Mouse (Mus musculus) kidney, embryonic 14.5 days (tissue): ENCODE measurements around the gene Bnip2. TPM values are rescaled to one million over a fixed set of nuclear protein-coding genes. Genes with fewer than 3 reads are reported as not detected.
"Not testable (repeated sequence)": the region's sequence is repeated elsewhere in the genome, so short reads cannot be mapped to it uniquely, and the experiment has no call there.

Experiments used
- ATAC-seq: fragments of 200-750 bp; cut with Nextera tagmentation; 2 replicates; pipeline ENCODE4 v1.8.0; 2017; ENCODE audit warnings: moderate number of reproducible peaks, mild to moderate bottlenecking, moderate TSS enrichment, moderate library complexity; ENCODE audit not compliant: low FRiP score, low TSS enrichment
- H3K27ac ChIP-seq: fragments of 300-500 bp; sonication (generic); 2 replicates; pipeline ENCODE4 v1.5.1; 2014; ENCODE audit warnings: low read depth, mild to moderate bottlenecking, low read length, moderate library complexity, mixed read lengths
- H3K27me3 ChIP-seq: fragments of 300-500 bp; sonication (generic); 2 replicates; pipeline ENCODE4 v1.6.1; 2014; ENCODE audit warnings: mild to moderate bottlenecking, low read length; ENCODE audit not compliant: control insufficient read depth, insufficient read depth
- H3K36me3 ChIP-seq: fragments of 300-500 bp; sonication (generic); 2 replicates; pipeline ENCODE4 v1.6.1; 2014; ENCODE audit warnings: low read length, mixed read lengths; ENCODE audit not compliant: control insufficient read depth, insufficient read depth
- H3K4me1 ChIP-seq: fragments of 300-500 bp; sonication (generic); 2 replicates; pipeline ENCODE4 v1.6.1; 2014; ENCODE audit warnings: low read length, mixed read lengths; ENCODE audit not compliant: control insufficient read depth, insufficient read depth
- H3K4me2 ChIP-seq: fragments of 300-500 bp; sonication (generic); replicated peaks from 2 replicates; pipeline ENCODE4 v1.6.1; 2014; ENCODE audit warnings: low read depth, mild to moderate bottlenecking, low read length
- H3K4me3 ChIP-seq: fragments of 300-500 bp; sonication (generic); 2 replicates; pipeline ENCODE4 v1.5.1; 2014; ENCODE audit warnings: mild to moderate bottlenecking, low read length
- H3K9ac ChIP-seq: fragments of 300-500 bp; sonication (generic); 2 replicates; pipeline ENCODE4 v1.6.1; 2014; ENCODE audit warnings: low read depth, mild to moderate bottlenecking, low read length, moderate library complexity
- H3K9me3 ChIP-seq: fragments of 300-500 bp; sonication (generic); 2 replicates; pipeline ENCODE4 v1.6.1; 2016; ENCODE audit warnings: low read length; ENCODE audit not compliant: control insufficient read depth
- WGBS: fragments of 180-500 bp; shearing (Covaris S2); extraction: QIAGEN DNeasy Blood & Tissue Kit; methylation state at CpG from one replicate; pipeline ENCODE4 v1.1.7; 2014; 5-methylcytosine and 5-hydroxymethylcytosine counted together
- polyA plus RNA-seq: library from polyadenylated mRNA; unstranded; fragments of >200 nt; fragmentation: Nextera tagmentation; extraction: Ambion mirVana; gene quantifications from 2 replicates; pipeline ENCODE4 v1.2.1, GENCODE M21; 2014

Gene Bnip2
- polyA plus RNA-seq, 1 experiment from 2014 or later = 124 TPM

DNA sequence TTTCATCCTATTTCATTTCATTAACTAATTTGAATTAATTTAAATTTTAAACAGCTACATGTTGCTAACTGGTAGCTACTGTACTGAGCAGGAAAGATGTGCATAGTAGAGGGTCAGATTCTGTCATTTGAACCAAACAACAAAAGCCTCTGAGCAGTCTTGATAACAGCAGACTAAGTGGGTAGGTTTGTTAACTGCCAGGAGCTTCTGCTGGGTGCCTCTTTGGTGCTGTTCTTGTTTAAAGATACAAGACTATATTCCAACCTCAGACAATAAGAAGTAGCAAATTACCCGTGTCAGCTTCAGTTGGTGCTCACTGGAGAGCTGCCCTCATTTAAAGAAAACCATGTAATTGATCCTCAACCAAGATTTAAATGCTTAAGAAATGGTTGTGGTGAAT, 32.3 kb downstream of the Bnip2 start:
- Histone ChIP-seq H3K4me2 (no peak overlapping the region), H3K27ac (no peak overlapping the region), H3K27me3 (no peaks in the 10 kb centered on the region), H3K36me3 (peaks cover 26% of the 10 kb centered on the region), H3K4me3 (no peak overlapping the region), H3K9ac (no peak overlapping the region), H3K9me3 (no peaks in the 10 kb centered on the region), H3K4me1 (no peaks in the 10 kb centered on the region)
- no peak for ATAC-seq
- 85% methylated on average over 1 of the region's 1 CpGs for WGBS

DNA sequence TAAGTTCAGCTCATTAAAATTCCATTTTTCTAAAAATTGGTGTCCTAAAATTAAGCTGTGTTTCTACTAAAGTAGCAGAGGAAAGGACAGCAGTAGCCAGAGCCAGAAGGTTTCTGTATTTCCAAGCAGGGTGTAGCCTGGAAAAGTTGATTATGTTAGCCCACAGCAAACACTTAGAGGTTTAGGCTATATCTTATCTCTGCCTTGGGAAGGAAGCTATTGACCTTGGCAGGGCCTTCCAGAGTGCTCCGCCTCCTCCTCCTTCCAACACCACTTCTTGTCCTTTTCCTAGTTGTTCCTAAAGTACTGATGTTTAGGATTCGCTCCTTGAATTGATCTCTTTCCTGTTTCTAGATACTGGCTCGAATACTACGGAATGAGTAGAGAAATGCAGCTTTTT, 32.8 kb downstream of the Bnip2 start:
- ATAC-seq = no peak
- no peaks in the 10 kb centered on the region for H3K27me3 ChIP-seq
- WGBS = 96% methylated on average over 4 of the region's 4 CpGs
- H3K4me1 ChIP-seq = no peaks in the 10 kb centered on the region
- no peak overlapping the region for H3K9ac ChIP-seq
- H3K9me3 ChIP-seq = no peaks in the 10 kb centered on the region
- peaks cover 23% of the 10 kb centered on the region for H3K36me3 ChIP-seq
- H3K4me3 ChIP-seq = no peak overlapping the region
- H3K27ac ChIP-seq = no peak overlapping the region
- no peak overlapping the region for H3K4me2 ChIP-seq

DNA sequence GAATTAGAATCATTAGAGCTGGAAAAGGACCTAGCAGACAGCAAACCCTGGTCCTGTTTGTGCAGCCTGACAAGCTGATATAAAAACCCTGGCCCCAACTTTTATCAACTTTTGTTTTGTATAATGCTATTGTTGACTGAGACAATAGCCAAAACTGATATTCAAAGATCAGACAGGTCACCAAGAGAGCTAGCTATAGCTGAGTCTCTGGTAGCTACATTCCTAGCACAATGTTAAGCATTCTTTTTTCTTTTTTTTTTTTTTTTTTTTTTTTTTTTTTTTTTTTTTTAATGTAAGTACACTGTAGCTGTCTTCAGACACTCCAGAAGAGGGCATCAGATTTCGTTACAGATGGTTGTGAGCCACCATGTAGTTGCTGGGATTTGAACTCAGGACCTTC, 34.3 kb downstream of the Bnip2 start:
- H3K27ac ChIP-seq, H3K4me1 ChIP-seq, ATAC-seq, H3K4me3 ChIP-seq, H3K4me2 ChIP-seq, H3K9ac ChIP-seq, H3K27me3 ChIP-seq, H3K9me3 ChIP-seq: not testable (repeated sequence)
- peaks cover 19% of the 10 kb centered on the region for H3K36me3 ChIP-seq
- WGBS = 88% methylated on average over 1 of the region's 1 CpGs

DNA sequence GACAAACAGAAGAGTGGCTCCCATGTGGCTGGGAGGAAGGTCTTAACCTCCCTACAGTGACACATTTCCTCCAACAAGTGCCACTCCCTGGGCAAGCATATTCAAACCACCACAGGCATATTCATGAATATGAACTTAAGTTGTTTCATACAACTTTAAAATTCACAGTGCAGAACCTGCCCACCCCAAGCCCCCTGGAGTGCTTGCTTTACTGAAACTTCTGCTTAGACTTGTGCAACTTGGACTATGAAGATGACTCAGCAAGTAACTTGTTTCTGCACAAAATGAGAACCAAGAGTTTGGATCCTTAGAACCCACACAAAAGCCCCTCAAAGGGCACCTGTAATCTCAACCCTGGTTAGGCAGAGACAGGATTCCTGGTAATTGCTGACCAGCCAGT, 35.4 kb downstream of the Bnip2 start:
- no peak for ATAC-seq
- H3K36me3 ChIP-seq = peaks cover 11% of the 10 kb centered on the region
- H3K27me3 ChIP-seq = no peaks in the 10 kb centered on the region
- no peaks in the 10 kb centered on the region for H3K4me1 ChIP-seq
- H3K9ac ChIP-seq = no peak overlapping the region
- H3K4me2 ChIP-seq = no peak overlapping the region
- no peak overlapping the region for H3K4me3 ChIP-seq
- H3K27ac ChIP-seq = no peak overlapping the region
- no peaks in the 10 kb centered on the region for H3K9me3 ChIP-seq

DNA sequence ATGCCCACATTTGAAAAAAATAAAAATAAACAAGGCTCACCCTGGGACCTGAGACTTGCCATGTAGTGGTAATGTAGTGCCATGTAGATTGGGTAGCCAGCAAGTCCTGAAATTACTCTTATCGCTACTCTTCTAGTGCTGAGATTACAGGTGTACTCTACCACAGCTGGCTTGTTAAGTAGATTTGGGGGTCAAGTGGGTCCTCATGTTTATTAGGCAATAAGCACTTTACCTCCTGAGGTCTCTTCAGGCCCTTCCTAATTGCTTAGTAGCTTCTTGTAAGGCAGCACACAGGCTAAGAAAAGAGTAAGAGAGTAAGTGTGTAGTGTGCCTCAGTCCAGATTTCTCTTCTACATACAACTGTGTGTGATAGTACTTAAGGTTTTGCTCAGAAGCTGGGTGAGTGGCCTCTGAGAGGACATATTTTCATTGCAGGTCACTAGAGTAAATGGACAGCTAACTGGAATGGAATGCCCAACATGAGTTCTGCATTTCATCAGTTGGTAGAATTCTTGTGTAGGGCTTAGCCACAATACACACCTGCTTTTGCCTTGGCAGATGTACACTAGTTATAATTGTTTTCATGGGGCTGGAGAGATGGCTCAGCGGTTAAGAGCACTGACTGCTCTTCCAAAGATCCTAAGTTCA, 36.2 kb downstream of the Bnip2 start:
- H3K4me2 ChIP-seq = no peak overlapping the region
- H3K4me3 ChIP-seq = no peak overlapping the region
- H3K27ac ChIP-seq = no peak overlapping the region
- no peak for ATAC-seq
- H3K27me3 ChIP-seq = no peaks in the 10 kb centered on the region
- no peaks in the 10 kb centered on the region for H3K9me3 ChIP-seq
- 89% methylated on average over 2 of the region's 2 CpGs for WGBS
- no peaks in the 10 kb centered on the region for H3K4me1 ChIP-seq
- H3K9ac ChIP-seq = no peak overlapping the region
- peaks cover 6% of the 10 kb centered on the region for H3K36me3 ChIP-seq

DNA sequence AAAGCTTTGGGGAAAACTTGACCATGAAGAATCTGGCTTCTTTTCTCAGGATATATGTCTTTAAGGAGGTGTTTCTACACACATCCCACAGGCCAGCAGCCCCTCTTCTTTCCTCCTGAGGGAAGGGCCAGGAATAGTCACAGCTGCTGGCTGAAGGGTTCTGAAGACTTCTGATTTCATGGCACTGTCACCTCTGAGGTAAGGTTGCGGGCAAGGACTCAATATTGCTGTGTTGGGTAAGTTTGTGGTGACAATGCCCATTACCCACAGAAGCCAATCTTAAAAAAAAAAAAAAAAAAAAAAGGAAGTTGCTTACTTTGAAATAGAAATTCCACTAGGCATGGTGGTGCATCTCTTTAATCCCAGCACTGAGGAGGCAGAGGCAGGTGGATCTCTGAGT, 42.9 kb downstream of the Bnip2 start:
- no peak overlapping the region for H3K4me3 ChIP-seq
- peaks cover 6% of the 10 kb centered on the region; the same call in 1 of the 2 replicates for H3K4me1 ChIP-seq
- no peak overlapping the region for H3K4me2 ChIP-seq
- H3K9ac ChIP-seq = no peak overlapping the region
- no peaks in the 10 kb centered on the region for H3K36me3 ChIP-seq
- WGBS = 91% methylated on average over 1 of the region's 1 CpGs
- no peak overlapping the region; the same call in 1 of the 2 replicates for H3K27ac ChIP-seq
- H3K27me3 ChIP-seq = no peaks in the 10 kb centered on the region
- H3K9me3 ChIP-seq = no peaks in the 10 kb centered on the region
- no peak for ATAC-seq

DNA sequence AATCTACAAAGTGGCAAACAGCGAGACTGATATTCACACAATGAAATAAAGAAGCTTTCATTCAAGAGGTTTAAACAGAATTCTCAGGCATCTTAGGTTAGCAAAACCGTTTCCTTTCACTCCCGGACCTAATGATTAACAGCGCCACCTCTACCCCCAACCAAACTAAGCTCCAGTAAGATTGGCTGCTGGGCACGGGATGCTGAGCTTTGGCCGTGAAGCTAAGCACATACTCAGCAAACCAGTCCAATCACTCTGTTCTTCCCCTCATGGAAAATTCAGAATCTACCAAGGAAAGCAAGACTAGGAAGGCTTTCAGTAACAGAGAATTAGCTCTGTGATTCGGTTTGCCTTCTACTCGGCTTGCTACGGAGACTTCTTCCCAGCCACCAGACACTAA, 43.8 kb downstream of the Bnip2 start:
- ATAC-seq = no peak
- Histone ChIP-seq H3K27me3 (no peaks in the 10 kb centered on the region), H3K9ac (no peak overlapping the region), H3K4me3 (no peak overlapping the region), H3K27ac (no peak overlapping the region), H3K36me3 (no peaks in the 10 kb centered on the region), H3K9me3 (no peaks in the 10 kb centered on the region), H3K4me1 (peaks cover 6% of the 10 kb centered on the region; the same call in 1 of the 2 replicates), H3K4me2 (no peak overlapping the region)
- WGBS = 53% methylated on average over 9 of the region's 9 CpGs

DNA sequence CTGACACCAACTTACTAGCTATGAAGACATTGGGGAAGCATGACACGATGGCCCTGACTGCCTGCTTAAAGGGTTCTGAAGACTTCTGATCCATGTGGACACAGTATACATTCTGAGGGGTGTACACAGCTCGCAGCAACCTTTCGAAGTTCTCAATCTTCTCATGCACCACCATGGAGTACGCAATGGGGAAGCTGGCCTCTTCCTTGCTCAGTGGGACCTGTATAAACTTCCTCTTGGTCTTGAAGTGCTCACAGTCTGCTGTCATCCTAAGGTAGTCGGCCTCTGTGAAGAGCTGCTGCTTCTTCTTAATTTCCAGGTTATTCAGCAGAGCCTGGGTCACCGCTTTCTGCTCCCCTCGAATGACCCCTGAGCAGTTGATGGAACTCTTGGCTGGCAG, 45.4 kb downstream of the Bnip2 start:
- no peak overlapping the region for H3K4me2 ChIP-seq
- no peak for ATAC-seq
- no peak overlapping the region; the same call in 1 of the 2 replicates for H3K27ac ChIP-seq

DNA sequence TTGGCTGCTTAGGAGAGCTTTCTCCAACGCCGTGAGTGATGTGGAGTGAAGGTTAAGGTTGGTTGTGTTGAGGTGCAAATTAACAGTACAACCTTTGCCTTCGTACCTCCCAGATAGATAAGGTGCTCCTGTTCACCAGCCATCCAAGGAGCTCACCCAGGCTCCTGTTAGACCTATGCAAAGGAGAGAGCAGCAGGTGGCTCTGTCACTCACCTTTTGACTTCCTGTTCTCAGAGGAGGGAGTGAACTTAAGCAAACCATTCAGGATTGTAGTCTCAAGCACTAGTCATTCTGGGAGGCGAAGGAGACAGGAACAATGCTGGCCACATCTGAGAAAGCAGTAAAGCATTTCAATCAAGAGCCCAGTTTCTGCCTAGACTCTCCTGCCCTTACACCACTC, 47.4 kb downstream of the Bnip2 start:
- Histone ChIP-seq H3K9ac (no peak overlapping the region), H3K4me3 (no peak overlapping the region), H3K36me3 (no peaks in the 10 kb centered on the region), H3K4me2 (no peak overlapping the region), H3K9me3 (no peaks in the 10 kb centered on the region), H3K27me3 (no peaks in the 10 kb centered on the region), H3K4me1 (peaks cover 6% of the 10 kb centered on the region; the same call in 1 of the 2 replicates), H3K27ac (no peak overlapping the region)
- 63% methylated on average over 4 of the region's 4 CpGs for WGBS
- ATAC-seq = no peak

More for the DNA sequence above, 45.4 kb downstream of the Bnip2 start:
- Histone ChIP-seq H3K4me3 (no peak overlapping the region), H3K9me3 (no peaks in the 10 kb centered on the region), H3K36me3 (no peaks in the 10 kb centered on the region), H3K4me1 (peaks cover 6% of the 10 kb centered on the region; the same call in 1 of the 2 replicates), H3K9ac (no peak overlapping the region), H3K27me3 (no peaks in the 10 kb centered on the region)
- WGBS = 90% methylated on average over 7 of the region's 7 CpGs
